Mouse (Mus musculus) intestine, embryonic 14.5 days (tissue): ENCODE results near the gene Megf6. TPM values are rescaled to one million over a fixed set of nuclear protein-coding genes. Genes with fewer than 3 reads are reported as not detected.
A peak's percentile ranks its signal among the peaks of the same experiment; 100 is the strongest.

Experiments
- ATAC-seq: fragments of 200-750 bp; cut with Nextera tagmentation; replicated peaks from 2 replicates; pipeline ENCODE4 v1.8.0; 2017; ENCODE audit warnings: low read depth, moderate number of reproducible peaks, moderate TSS enrichment, moderate library complexity; ENCODE audit not compliant: low FRiP score, low TSS enrichment
- DNase-seq: peaks from one replicate; pipeline ENCODE4 v3.0.0-alpha.2; 2018; ENCODE audit warnings: low spot score
- H3K27ac ChIP-seq: fragments of 300-500 bp; sonication (generic); 2 replicates; pipeline ENCODE4 v1.5.1; 2014; ENCODE audit warnings: low read depth, mild to moderate bottlenecking, control low read depth
- H3K27me3 ChIP-seq: fragments of 300-500 bp; sonication (generic); replicated peaks from 2 replicates; pipeline ENCODE4 v1.6.1; 2014; ENCODE audit warnings: low read length, control low read depth; ENCODE audit not compliant: control insufficient read depth, insufficient read depth
- H3K36me3 ChIP-seq: fragments of 300-500 bp; sonication (generic); 2 replicates; pipeline ENCODE4 v1.6.1; 2014; ENCODE audit warnings: low read length, control low read depth; ENCODE audit not compliant: control insufficient read depth, insufficient read depth
- H3K4me1 ChIP-seq: fragments of 300-500 bp; sonication (generic); replicated peaks from 2 replicates; pipeline ENCODE4 v1.6.1; 2014; ENCODE audit warnings: low read length, control low read depth, mixed read lengths; ENCODE audit not compliant: control insufficient read depth, insufficient read depth
- H3K4me2 ChIP-seq: fragments of 300-500 bp; sonication (generic); 2 replicates; pipeline ENCODE4 v1.6.1; 2014; ENCODE audit warnings: low read length
- H3K4me3 ChIP-seq: fragments of 300-500 bp; sonication (generic); 2 replicates; pipeline ENCODE4 v1.5.1; 2014; ENCODE audit warnings: low read depth, low read length, control low read depth, mixed read lengths
- H3K9ac ChIP-seq: fragments of 300-500 bp; sonication (generic); 2 replicates; pipeline ENCODE4 v1.6.1; 2014; ENCODE audit warnings: mild to moderate bottlenecking, low read length
- H3K9me3 ChIP-seq: fragments of 300-500 bp; sonication (generic); 2 replicates; pipeline ENCODE4 v1.6.1; 2016; ENCODE audit warnings: low read length, control low read depth; ENCODE audit not compliant: control insufficient read depth
- WGBS: fragments of 180-500 bp; shearing (Covaris S2); extraction: QIAGEN DNeasy Blood & Tissue Kit; methylation state at CpG from one replicate; pipeline ENCODE4 v1.1.7; 2014; 5-methylcytosine and 5-hydroxymethylcytosine counted together
- polyA plus RNA-seq: library from polyadenylated mRNA; unstranded; fragments of >200 nt; fragmentation: Nextera tagmentation; extraction: Ambion mirVana; gene quantifications from 2 replicates; pipeline ENCODE4 v1.2.1, GENCODE M21; 2014

Gene Megf6
- polyA plus RNA-seq, 1 experiment from 2014 or later: 17.1 TPM

DNA sequence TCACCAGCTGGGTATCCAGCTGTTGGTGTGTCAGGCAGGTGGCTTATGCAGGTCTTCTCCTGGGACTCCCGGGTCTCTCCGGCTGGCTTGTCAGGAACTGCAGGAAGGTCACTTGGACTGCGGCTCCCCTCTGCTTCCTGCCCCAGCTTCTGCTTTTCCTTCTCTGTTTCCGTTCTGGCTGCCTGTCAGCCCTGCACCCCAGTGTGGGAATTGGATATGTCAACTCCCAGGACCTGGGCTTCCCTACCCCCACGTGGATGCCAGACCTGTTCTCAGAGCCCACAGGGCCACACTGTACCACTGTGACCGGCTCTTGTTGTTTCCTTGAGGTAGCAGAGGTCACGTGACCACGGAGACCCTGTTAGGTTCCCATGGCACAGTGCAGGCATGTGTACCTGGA lies 18.4 kb downstream of the Megf6 start:
- H3K4me2 ChIP-seq: no peak overlapping the region
- no peaks in the 10 kb centered on the region for H3K36me3 ChIP-seq
- H3K9me3 ChIP-seq: no peaks in the 10 kb centered on the region
- no peak overlapping the region for H3K27ac ChIP-seq
- no peak for ATAC-seq
- H3K9ac ChIP-seq: no peak overlapping the region
- WGBS: 68% methylated on average over 8 of the region's 8 CpGs
- H3K4me1 ChIP-seq: no peaks in the 10 kb centered on the region
- H3K4me3 ChIP-seq: no peak overlapping the region
- H3K27me3 ChIP-seq: no peaks in the 10 kb centered on the region
- no peak for DNase-seq

DNA sequence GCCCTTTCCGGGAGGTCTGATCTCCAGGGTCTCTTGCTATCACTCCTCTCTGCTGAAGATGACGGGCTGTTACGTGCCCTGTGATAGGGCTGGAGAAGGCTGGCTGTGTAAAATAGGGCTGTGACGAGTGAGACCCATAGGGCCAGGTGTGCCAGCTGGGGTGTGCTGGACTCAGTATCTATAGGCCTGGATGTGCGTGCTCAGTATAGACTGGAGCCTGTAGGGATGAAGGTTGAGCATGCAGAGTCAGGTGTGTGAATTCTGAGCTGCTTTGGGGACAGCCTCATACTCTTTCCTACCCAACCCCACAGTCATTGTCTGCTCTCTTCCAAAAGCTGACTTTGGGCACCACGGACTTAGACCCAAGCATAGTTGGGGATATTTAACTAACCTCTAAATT lies 27.4 kb downstream of the Megf6 start:
- Histone ChIP-seq H3K27me3 (no peaks in the 10 kb centered on the region), H3K4me3 (no peak overlapping the region), H3K9ac (no peak overlapping the region), H3K9me3 (peaks cover 7% of the 10 kb centered on the region; the same call in 1 of the 2 replicates), H3K36me3 (no peaks in the 10 kb centered on the region), H3K27ac (no peak overlapping the region), H3K4me2 (no peak overlapping the region), H3K4me1 (peaks cover 3% of the 10 kb centered on the region; the same call in 1 of the 2 replicates)
- DNase-seq (no peak), ATAC-seq (no peak)
- WGBS: 77% methylated on average over 6 of the region's 6 CpGs

DNA sequence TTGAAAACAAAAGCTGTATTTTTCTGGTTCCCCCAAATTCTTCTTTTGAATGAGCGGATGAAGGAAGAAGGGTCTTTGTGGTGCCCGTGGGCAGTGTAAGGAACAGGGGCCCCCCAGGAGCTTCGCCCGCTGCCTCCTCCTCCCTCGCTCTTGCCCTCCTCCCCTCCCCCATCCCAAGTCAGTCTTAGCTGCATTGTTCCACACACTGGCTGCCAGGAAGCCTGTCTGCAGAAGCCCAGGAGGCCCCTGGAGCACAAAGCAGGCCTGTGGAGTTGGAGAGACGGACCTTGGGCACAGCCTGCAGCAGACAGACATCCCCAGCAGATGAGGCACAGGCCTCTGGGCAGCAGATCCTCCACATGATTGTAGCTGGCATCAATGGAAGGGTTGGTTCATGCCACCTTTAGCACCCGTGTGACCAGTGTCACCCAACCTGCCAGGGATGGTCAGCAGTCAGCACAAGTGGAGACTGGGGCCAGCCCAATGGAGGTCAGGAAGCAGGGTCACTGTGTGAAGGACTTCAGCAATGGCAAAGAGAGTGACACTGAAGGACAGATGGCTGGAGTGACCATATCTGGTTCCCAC lies 27.9 kb downstream of the Megf6 start:
- H3K27me3 ChIP-seq: no peaks in the 10 kb centered on the region
- no peak overlapping the region for H3K9ac ChIP-seq
- H3K27ac ChIP-seq: no peak overlapping the region
- no peaks in the 10 kb centered on the region for H3K36me3 ChIP-seq
- peaks cover 7% of the 10 kb centered on the region; the same call in 1 of the 2 replicates for H3K9me3 ChIP-seq
- no peak overlapping the region for H3K4me2 ChIP-seq
- WGBS: 72% methylated on average over 7 of the region's 7 CpGs
- no peak overlapping the region for H3K4me3 ChIP-seq
- peaks cover 3% of the 10 kb centered on the region; the same call in 1 of the 2 replicates for H3K4me1 ChIP-seq
- ATAC-seq: no peak
- no peak for DNase-seq

DNA sequence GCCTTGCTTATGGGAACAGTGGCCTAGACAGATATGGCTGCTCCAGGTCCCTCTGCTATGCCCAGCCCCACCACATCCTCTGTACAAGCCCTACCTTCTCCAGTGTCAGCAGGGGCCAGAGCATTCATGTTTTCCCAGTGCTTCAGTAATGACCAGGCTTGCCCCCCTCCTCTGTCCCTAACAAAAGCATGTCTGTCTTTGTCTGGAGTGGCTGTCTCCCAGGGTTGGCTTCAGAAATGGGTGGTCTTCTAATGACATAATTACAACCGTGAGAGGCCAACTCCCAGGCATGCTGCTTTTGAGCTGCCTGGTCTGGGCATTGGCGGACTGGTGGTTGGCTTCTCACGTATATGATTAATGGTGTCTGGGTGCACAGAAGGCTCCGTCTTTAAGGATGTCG lies 31.0 kb downstream of the Megf6 start:
- H3K4me2 ChIP-seq: no peak overlapping the region
- no peaks in the 10 kb centered on the region for H3K9me3 ChIP-seq
- no peak overlapping the region for H3K9ac ChIP-seq
- no peak for DNase-seq
- no peak for ATAC-seq
- no peak overlapping the region for H3K4me3 ChIP-seq
- H3K27me3 ChIP-seq: no peaks in the 10 kb centered on the region
- H3K27ac ChIP-seq: no peak overlapping the region
- peaks cover 11% of the 10 kb centered on the region for H3K4me1 ChIP-seq
- 70% methylated on average over 5 of the region's 5 CpGs for WGBS
- H3K36me3 ChIP-seq: no peaks in the 10 kb centered on the region

DNA sequence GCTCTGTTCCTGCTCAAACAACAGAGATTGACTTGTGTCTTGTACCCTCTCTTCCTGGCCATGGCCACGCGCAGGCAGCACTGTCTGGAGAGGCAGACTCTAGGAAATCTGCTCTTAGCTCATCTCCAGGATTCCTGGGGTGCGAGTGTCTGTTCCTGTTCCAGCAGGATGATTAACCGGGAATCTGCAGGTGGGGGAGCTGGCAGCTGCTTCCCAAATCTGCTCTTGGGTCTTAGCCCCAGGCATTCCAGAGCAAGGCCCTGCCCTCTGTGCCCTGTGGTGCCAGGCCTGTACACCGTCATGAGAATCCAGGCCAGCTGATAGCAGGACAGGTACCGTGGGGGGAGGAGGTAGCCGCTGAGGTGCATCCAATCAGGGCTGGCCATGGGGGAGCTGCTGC lies 34.0 kb downstream of the Megf6 start:
- 57% methylated on average over 7 of the region's 7 CpGs for WGBS
- Histone ChIP-seq H3K4me2 (no peak overlapping the region), H3K9ac (no peak overlapping the region), H3K27ac (no peak overlapping the region), H3K36me3 (no peaks in the 10 kb centered on the region), H3K4me1 (peaks cover 9% of the 10 kb centered on the region), H3K4me3 (no peak overlapping the region), H3K27me3 (no peaks in the 10 kb centered on the region), H3K9me3 (no peaks in the 10 kb centered on the region)
- ATAC-seq: no peak
- no peak for DNase-seq

DNA sequence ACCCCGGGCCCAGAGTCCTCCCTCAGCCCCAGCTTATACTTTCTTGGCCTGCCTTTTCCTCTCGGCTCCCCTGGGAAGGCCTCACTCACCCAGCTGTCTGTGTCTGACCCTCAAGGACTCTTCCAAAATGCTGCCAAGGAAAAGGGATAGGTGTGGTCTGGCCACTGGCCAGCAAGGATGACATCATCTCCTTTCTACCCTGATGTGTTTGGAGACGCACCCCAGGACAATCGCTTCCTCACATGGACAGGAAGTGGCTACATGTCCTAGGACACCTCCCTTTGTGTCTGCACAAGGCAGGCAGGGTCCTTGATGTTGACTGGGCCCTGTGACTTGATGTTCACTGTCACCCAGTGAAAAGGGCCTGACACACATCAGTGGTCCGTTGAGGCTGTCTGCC lies 34.9 kb downstream of the Megf6 start:
- ATAC-seq: no peak
- Histone ChIP-seq H3K4me3 (no peak overlapping the region), H3K4me1 (peaks cover 9% of the 10 kb centered on the region), H3K4me2 (no peak overlapping the region), H3K9ac (no peak overlapping the region), H3K27me3 (no peaks in the 10 kb centered on the region), H3K27ac (no peak overlapping the region), H3K9me3 (no peaks in the 10 kb centered on the region), H3K36me3 (no peaks in the 10 kb centered on the region)
- WGBS: 54% methylated on average over 5 of the region's 5 CpGs
- DNase-seq: no peak

DNA sequence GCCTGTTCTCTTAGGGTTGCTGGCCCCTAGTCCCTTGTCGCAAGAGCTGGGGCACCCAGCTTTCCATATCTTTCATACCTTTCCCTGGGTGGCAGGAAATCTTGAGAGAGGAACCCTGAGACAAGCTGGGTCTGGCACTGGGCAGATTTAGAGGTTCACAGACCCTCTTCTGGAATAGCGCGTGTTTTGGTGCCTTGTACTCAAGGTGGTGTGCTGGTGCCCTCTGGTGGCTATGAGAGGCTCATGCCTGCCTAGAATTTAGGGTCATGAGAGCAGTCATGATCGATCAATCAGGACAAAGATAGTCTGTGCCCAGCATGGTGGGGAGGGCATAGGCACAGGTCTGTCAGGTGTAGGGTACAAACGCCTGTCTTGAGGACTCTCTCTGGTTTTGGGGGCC lies 36.7 kb downstream of the Megf6 start:
- peaks cover 9% of the 10 kb centered on the region for H3K4me1 ChIP-seq
- H3K9me3 ChIP-seq: no peaks in the 10 kb centered on the region
- H3K36me3 ChIP-seq: no peaks in the 10 kb centered on the region
- DNase-seq (peak; percentile 81), ATAC-seq (no peak)
- H3K9ac ChIP-seq: no peak overlapping the region
- H3K4me2 ChIP-seq: no peak overlapping the region
- H3K27me3 ChIP-seq: no peaks in the 10 kb centered on the region
- no peak overlapping the region for H3K27ac ChIP-seq
- 14% methylated on average over 5 of the region's 5 CpGs for WGBS
- H3K4me3 ChIP-seq: no peak overlapping the region

DNA sequence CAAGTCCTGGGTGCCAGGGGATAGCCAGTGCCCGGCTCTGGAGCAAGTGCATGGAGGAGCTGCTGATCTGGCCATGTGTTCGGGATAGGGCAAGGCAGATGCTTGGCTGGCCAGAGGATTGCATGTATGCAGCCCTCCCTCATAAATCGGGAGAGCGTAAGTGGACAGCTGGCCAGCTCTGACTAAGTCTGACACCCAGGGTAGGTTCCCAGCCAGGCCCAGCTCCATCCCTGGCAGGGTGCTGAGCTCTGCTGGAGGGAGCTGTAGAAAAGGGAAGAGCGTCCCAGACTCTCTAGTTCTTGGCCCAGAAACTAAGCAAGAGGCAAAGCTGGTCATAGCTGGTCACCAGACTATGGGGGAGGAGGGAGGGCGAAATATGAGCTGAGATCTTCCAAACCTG lies 38.5 kb downstream of the Megf6 start:
- H3K27me3 ChIP-seq: no peaks in the 10 kb centered on the region
- H3K4me1 ChIP-seq: peaks cover 13% of the 10 kb centered on the region
- DNase-seq (no peak), ATAC-seq (no peak)
- no peaks in the 10 kb centered on the region for H3K9me3 ChIP-seq
- 62% methylated on average over 6 of the region's 6 CpGs for whole genome bisulfite sequencing
- no peak overlapping the region for H3K4me3 ChIP-seq
- no peak overlapping the region for H3K27ac ChIP-seq
- H3K36me3 ChIP-seq: no peaks in the 10 kb centered on the region
- H3K9ac ChIP-seq: no peak overlapping the region
- no peak overlapping the region for H3K4me2 ChIP-seq

DNA sequence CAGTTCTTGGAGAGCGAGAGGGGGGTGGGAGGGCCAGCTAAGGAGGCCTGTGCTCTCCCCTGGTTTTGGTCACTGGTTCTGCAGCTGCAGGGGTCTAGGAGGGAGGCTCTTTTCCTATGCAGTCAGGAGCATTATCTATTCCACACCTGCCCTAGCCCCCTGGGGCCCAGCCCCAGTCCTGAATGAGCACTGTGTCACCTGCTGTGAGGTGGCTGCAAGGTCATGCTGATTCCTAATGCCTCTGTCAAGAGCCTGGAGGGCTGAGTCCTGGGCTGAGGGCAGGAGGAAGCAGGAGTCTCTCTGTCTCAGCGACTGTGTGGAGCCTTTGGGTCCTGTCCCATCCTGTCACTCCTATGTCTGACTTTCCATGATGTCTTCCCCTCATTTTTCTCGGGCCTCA lies 39.3 kb downstream of the Megf6 start:
- no peak overlapping the region for H3K4me3 ChIP-seq
- H3K4me1 ChIP-seq: peaks cover 15% of the 10 kb centered on the region
- ATAC-seq (no peak), DNase-seq (no peak)
- H3K27ac ChIP-seq: no peak overlapping the region
- no peak overlapping the region for H3K9ac ChIP-seq
- 15% methylated on average over 3 of the region's 3 CpGs for WGBS
- no peaks in the 10 kb centered on the region for H3K36me3 ChIP-seq
- H3K4me2 ChIP-seq: no peak overlapping the region
- H3K9me3 ChIP-seq: no peaks in the 10 kb centered on the region
- H3K27me3 ChIP-seq: no peaks in the 10 kb centered on the region
